Mouse (Mus musculus): ENCODE measurements around the gene Cxcr5. TPM values are rescaled to one million over a fixed set of nuclear protein-coding genes. Genes with fewer than 3 reads are reported as not detected.

Gene Cxcr5
- polyA plus RNA-seq (2015; fragmentation: Nextera tagmentation; extraction: Ambion mirVana), result 0.24 and 0.46 TPM in 2 replicates

- H3K9me3 ChIP-seq, result no peaks in the 10 kb centered on the region
- H3K9ac ChIP-seq, result no peak within 1 kb of the TSS
- H3K27ac ChIP-seq, result no peak within 1 kb of the TSS
- WGBS, result 67% methylated on average over 4 of the region's 4 CpGs
- no peak within 1 kb of the TSS for H3K4me2 ChIP-seq
- H3K4me1 ChIP-seq, result no peaks in the 10 kb centered on the region
- H3K4me3 ChIP-seq, result no peak within 1 kb of the TSS
- no peaks in the 10 kb centered on the region for H3K36me3 ChIP-seq
- H3K27me3 ChIP-seq, result no peaks in the 10 kb centered on the region
- no peak for ATAC-seq (ENCODE audit: insufficient number of reproducible peaks, low FRiP score, low TSS enrichment, low read depth)
Observed at GRCm38 (mm10) chr9:44561597-44561996, at the start of gene Cxcr5. Gene Cxcr5, minus strand, starts transcription at chr9:44561877.

GRCm38 (mm10) chr9:44610371-44610770, 48.7 kb upstream of the Cxcr5 start:
- Histone ChIP-seq H3K9ac (no peak overlapping the region), H3K36me3 (peaks cover 62% of the 10 kb centered on the region), H3K9me3 (no peaks in the 10 kb centered on the region), H3K4me2 (no peak overlapping the region), H3K27me3 (no peaks in the 10 kb centered on the region), H3K4me3 (no peak overlapping the region), H3K27ac (no peak overlapping the region), H3K4me1 (peaks cover 18% of the 10 kb centered on the region)
- WGBS, result 96% methylated on average over 25 of the region's 25 CpGs
- no peak for ATAC-seq (ENCODE audit: insufficient number of reproducible peaks, low FRiP score, low TSS enrichment, low read depth)

GRCm38 (mm10) chr9:44607306-44607705, 45.6 kb upstream of the Cxcr5 start:
- H3K27me3 ChIP-seq, result no peaks in the 10 kb centered on the region
- H3K4me3 ChIP-seq, result no peak overlapping the region; the same call in 1 of the 2 replicates
- H3K27ac ChIP-seq, result no peak overlapping the region
- H3K4me1 ChIP-seq, result peaks cover 25% of the 10 kb centered on the region
- 41% methylated on average over 4 of the region's 4 CpGs for WGBS
- H3K4me2 ChIP-seq, result peak overlapping the region; percentile 21
- H3K9ac ChIP-seq, result no peak overlapping the region
- peaks cover 33% of the 10 kb centered on the region for H3K36me3 ChIP-seq
- H3K9me3 ChIP-seq, result no peaks in the 10 kb centered on the region
- no peak for ATAC-seq (ENCODE audit: insufficient number of reproducible peaks, low FRiP score, low TSS enrichment, low read depth)

- Histone ChIP-seq H3K9me3 (no peaks in the 10 kb centered on the region), H3K27me3 (no peaks in the 10 kb centered on the region), H3K4me3 (peak overlapping the region; percentile 98; the same call in 1 of the 2 replicates), H3K4me2 (peak overlapping the region; percentile 47), H3K4me1 (peaks cover 25% of the 10 kb centered on the region), H3K9ac (no peak overlapping the region), H3K36me3 (peaks cover 28% of the 10 kb centered on the region), H3K27ac (no peak overlapping the region)
- no peak for ATAC-seq (ENCODE audit: insufficient number of reproducible peaks, low FRiP score, low TSS enrichment, low read depth)
- 39% methylated on average over 4 of the region's 4 CpGs for WGBS
Observed at GRCm38 (mm10) chr9:44606646-44607045, 45.0 kb upstream of the Cxcr5 start.

GRCm38 (mm10) chr9:44605616-44606165, 44.0 kb upstream of the Cxcr5 start:
- peaks cover 25% of the 10 kb centered on the region for H3K4me1 ChIP-seq
- H3K27ac ChIP-seq, result peak overlapping the region; percentile 99
- ATAC-seq (ENCODE audit: insufficient number of reproducible peaks, low FRiP score, low TSS enrichment, low read depth), result no peak
- H3K36me3 ChIP-seq, result peaks cover 24% of the 10 kb centered on the region
- H3K4me3 ChIP-seq, result peak overlapping the region; percentile 98
- no peaks in the 10 kb centered on the region for H3K9me3 ChIP-seq
- peak overlapping the region; percentile 47 for H3K4me2 ChIP-seq
- WGBS, result under 1% methylated on average over 13 of the region's 13 CpGs
- H3K27me3 ChIP-seq, result no peaks in the 10 kb centered on the region
- H3K9ac ChIP-seq, result peak overlapping the region; percentile 100

- Histone ChIP-seq H3K9ac (peak within 1 kb of the TSS; percentile 100), H3K4me3 (peak within 1 kb of the TSS; percentile 98), H3K9me3 (no peaks in the 10 kb centered on the region), H3K27ac (peak within 1 kb of the TSS; percentile 99), H3K27me3 (no peaks in the 10 kb centered on the region), H3K36me3 (peaks cover 17% of the 10 kb centered on the region), H3K4me1 (peaks cover 25% of the 10 kb centered on the region), H3K4me2 (peak within 1 kb of the TSS; percentile 69)
- under 1% methylated on average over 63 of the region's 80 CpGs for WGBS
- peak; percentile 69 for ATAC-seq (ENCODE audit: insufficient number of reproducible peaks, low FRiP score, low TSS enrichment, low read depth)
Observed at GRCm38 (mm10) chr9:44604779-44605615, 43.3 kb upstream of the Cxcr5 start, which contains the start of gene Ddx6. Gene Ddx6, plus strand, starts transcription at chr9:44604892.

- Histone ChIP-seq H3K4me3 (peak overlapping the region; percentile 98), H3K27ac (peak overlapping the region; percentile 99), H3K9ac (peak overlapping the region; percentile 100), H3K9me3 (no peaks in the 10 kb centered on the region), H3K4me2 (peak overlapping the region; percentile 69), H3K4me1 (peaks cover 28% of the 10 kb centered on the region), H3K27me3 (no peaks in the 10 kb centered on the region), H3K36me3 (peaks cover 12% of the 10 kb centered on the region)
- ATAC-seq (ENCODE audit: insufficient number of reproducible peaks, low FRiP score, low TSS enrichment, low read depth), result peak; percentile 61
- WGBS, result under 1% methylated on average over 48 of the region's 65 CpGs
Observed at GRCm38 (mm10) chr9:44604290-44604778, 42.7 kb upstream of the Cxcr5 start.

GRCm38 (mm10) chr9:44603454-44604289, 42.0 kb upstream of the Cxcr5 start:
- WGBS, result 0% methylated on average over 38 of the region's 38 CpGs
- peak overlapping the region; percentile 99 for H3K27ac ChIP-seq
- H3K4me2 ChIP-seq, result peak overlapping the region; percentile 69
- H3K27me3 ChIP-seq, result no peaks in the 10 kb centered on the region
- peak overlapping the region; percentile 98 for H3K4me3 ChIP-seq
- no peaks in the 10 kb centered on the region for H3K9me3 ChIP-seq
- peak overlapping the region; percentile 100 for H3K9ac ChIP-seq
- H3K36me3 ChIP-seq, result peaks cover 8% of the 10 kb centered on the region
- peak; percentile 79 for ATAC-seq (ENCODE audit: insufficient number of reproducible peaks, low FRiP score, low TSS enrichment, low read depth)
- peaks cover 35% of the 10 kb centered on the region for H3K4me1 ChIP-seq

GRCm38 (mm10) chr9:44602766-44603165, 41.1 kb upstream of the Cxcr5 start:
- no peaks in the 10 kb centered on the region for H3K27me3 ChIP-seq
- H3K27ac ChIP-seq, result peak overlapping the region; percentile 61
- H3K36me3 ChIP-seq, result peaks cover 4% of the 10 kb centered on the region; the same call in 1 of the 2 replicates
- H3K9me3 ChIP-seq, result no peaks in the 10 kb centered on the region
- peak overlapping the region; percentile 17; the same call in 1 of the 2 replicates for H3K9ac ChIP-seq
- H3K4me2 ChIP-seq, result peak overlapping the region; percentile 69
- ATAC-seq (ENCODE audit: insufficient number of reproducible peaks, low FRiP score, low TSS enrichment, low read depth), result no peak
- 65% methylated on average over 6 of the region's 6 CpGs for WGBS
- peaks cover 29% of the 10 kb centered on the region for H3K4me1 ChIP-seq
- H3K4me3 ChIP-seq, result peak overlapping the region; percentile 98

GRCm38 (mm10) chr9:44600801-44601200, 39.1 kb upstream of the Cxcr5 start:
- Histone ChIP-seq H3K4me3 (no peak overlapping the region), H3K27ac (no peak overlapping the region), H3K4me1 (peaks cover 19% of the 10 kb centered on the region), H3K27me3 (no peaks in the 10 kb centered on the region), H3K4me2 (no peak overlapping the region), H3K9ac (no peak overlapping the region), H3K9me3 (no peaks in the 10 kb centered on the region), H3K36me3 (no peaks in the 10 kb centered on the region)
- 79% methylated on average over 6 of the region's 6 CpGs for WGBS
- ATAC-seq (ENCODE audit: insufficient number of reproducible peaks, low FRiP score, low TSS enrichment, low read depth), result no peak

GRCm38 (mm10) chr9:44599616-44600015, 37.9 kb upstream of the Cxcr5 start:
- no peaks in the 10 kb centered on the region for H3K36me3 ChIP-seq
- H3K4me1 ChIP-seq, result peaks cover 19% of the 10 kb centered on the region
- no peak overlapping the region for H3K9ac ChIP-seq
- H3K4me2 ChIP-seq, result no peak overlapping the region
- 34% methylated on average over 6 of the region's 6 CpGs for WGBS
- peak overlapping the region; percentile 22; the same call in 1 of the 2 replicates for H3K27ac ChIP-seq
- no peaks in the 10 kb centered on the region for H3K27me3 ChIP-seq
- H3K4me3 ChIP-seq, result no peak overlapping the region
- no peak for ATAC-seq (ENCODE audit: insufficient number of reproducible peaks, low FRiP score, low TSS enrichment, low read depth)
- H3K9me3 ChIP-seq, result no peaks in the 10 kb centered on the region
